Mouse (Mus musculus) heart, postnatal 0 days (tissue): Measurements from ENCODE around the gene Supt7l. TPM values are rescaled to one million over a fixed set of nuclear protein-coding genes. Genes with fewer than 3 reads are reported as not detected.

Experiments used
- ATAC-seq: fragments of 200-750 bp; cut with Nextera tagmentation; 2 replicates; pipeline ENCODE4 v1.8.0; 2017; ENCODE audit warnings: low read depth, moderate number of reproducible peaks, moderate library complexity; ENCODE audit not compliant: insufficient read depth
- DNase-seq: peaks from one replicate; pipeline ENCODE4 v3.0.0-alpha.2; 2016; ENCODE audit warnings: low spot score
- H3K27ac ChIP-seq: fragments of 300-500 bp; sonication (generic); 2 replicates; pipeline ENCODE4 v1.5.1; 2014; ENCODE audit warnings: low read depth, mild to moderate bottlenecking
- H3K27me3 ChIP-seq: fragments of 300-500 bp; sonication (generic); 2 replicates; pipeline ENCODE4 v1.6.1; 2014; ENCODE audit warnings: low read length, mixed read lengths; ENCODE audit not compliant: control insufficient read depth, insufficient read depth
- H3K36me3 ChIP-seq: fragments of 300-500 bp; sonication (generic); replicated peaks from 2 replicates; pipeline ENCODE4 v1.6.1; 2014; ENCODE audit warnings: low read length, mixed read lengths; ENCODE audit not compliant: control insufficient read depth, insufficient read depth
- H3K4me1 ChIP-seq: fragments of 300-500 bp; sonication (generic); 2 replicates; pipeline ENCODE4 v1.6.1; 2014; ENCODE audit warnings: antibody characterized with exemption; ENCODE audit not compliant: control insufficient read depth, insufficient read depth
- H3K4me2 ChIP-seq: fragments of 300-500 bp; sonication (generic); 2 replicates; pipeline ENCODE4 v1.6.1; 2014; ENCODE audit warnings: low read depth, mild to moderate bottlenecking, low read length, moderate library complexity
- H3K4me3 ChIP-seq: fragments of 300-500 bp; sonication (generic); 2 replicates; pipeline ENCODE4 v1.5.1; 2014; ENCODE audit warnings: low read depth, low read length
- H3K9ac ChIP-seq: fragments of 300-500 bp; sonication (generic); replicated peaks from 2 replicates; pipeline ENCODE4 v1.6.1; 2014; ENCODE audit warnings: low read depth, low read length, mixed read lengths
- H3K9me3 ChIP-seq: fragments of 300-500 bp; sonication (generic); replicated peaks from 2 replicates; pipeline ENCODE4 v1.6.1; 2016; ENCODE audit warnings: low read length; ENCODE audit not compliant: control insufficient read depth
- CTCF ChIP-seq: IDR thresholded peaks from 2 replicates; pipeline ENCODE4 v1.5.1; 2016; ENCODE audit warnings: antibody characterized with exemption, control low read depth, low read depth
- EP300 ChIP-seq: IDR thresholded peaks from 2 replicates; pipeline ENCODE4 v1.6.1; 2016; ENCODE audit warnings: antibody characterized with exemption, low read depth
- WGBS: fragments of 180-500 bp; shearing (Covaris S2); extraction: QIAGEN DNeasy Blood & Tissue Kit; methylation state at CpG from one replicate; pipeline ENCODE4 v1.1.7; 2014; 5-methylcytosine and 5-hydroxymethylcytosine counted together
- polyA plus RNA-seq: library from polyadenylated mRNA; unstranded; fragments of >200 nt; fragmentation: Nextera tagmentation; extraction: Ambion mirVana; gene quantifications from 2 replicates; pipeline ENCODE4 v1.2.1, GENCODE M21; 2015
- total RNA-seq: library from RNA; depleted of rRNA; stranded (reverse); fragments of >200 nt; gene quantifications from 2 replicates; pipeline ENCODE4 v1.2.3, GENCODE M21; 2014; ENCODE audit warnings: low replicate concordance

Supt7l gene
- total and polyA plus RNA-seq, 2 experiments from 2014 or later, result 13.5 to 23.7 TPM

GRCm38 (mm10) chr5:31489116-31489769 is 38.4 kb downstream of the Supt7l start:
- Histone ChIP-seq H3K4me3 (no peak overlapping the region), H3K27me3 (no peaks in the 10 kb centered on the region), H3K4me2 (no peak overlapping the region), H3K9ac (no peak overlapping the region), H3K36me3 (no peaks in the 10 kb centered on the region), H3K27ac (no peak overlapping the region), H3K4me1 (no peaks in the 10 kb centered on the region), H3K9me3 (no peaks in the 10 kb centered on the region)
- DNase-seq (no peak), ATAC-seq (no peak)
- 56% methylated on average over 7 of the region's 7 CpGs for WGBS
- TF ChIP-seq EP300, result no peak
- TF ChIP-seq CTCF, result no peak

GRCm38 (mm10) chr5:31487889-31488288 is 39.7 kb downstream of the Supt7l start:
- Histone ChIP-seq H3K4me2 (no peak overlapping the region), H3K27me3 (no peaks in the 10 kb centered on the region), H3K36me3 (no peaks in the 10 kb centered on the region), H3K27ac (no peak overlapping the region), H3K4me3 (no peak overlapping the region), H3K4me1 (no peaks in the 10 kb centered on the region), H3K9me3 (no peaks in the 10 kb centered on the region), H3K9ac (no peak overlapping the region)
- WGBS, result 88% methylated on average over 3 of the region's 3 CpGs
- TF ChIP-seq CTCF (no peak), EP300 (no peak)
- ATAC-seq (no peak), DNase-seq (no peak)

GRCm38 (mm10) chr5:31485440-31485839 is 42.2 kb downstream of the Supt7l start, which contains the start of gene 4930548H24Rik:
Gene 4930548H24Rik, plus strand, starts transcription at chr5:31485740.
- peaks cover 13% of the 10 kb centered on the region for H3K36me3 ChIP-seq
- no peak for ATAC-seq
- no peak within 1 kb of the TSS for H3K4me3 ChIP-seq
- no peak within 1 kb of the TSS for H3K27ac ChIP-seq
- H3K27me3 ChIP-seq, result no peaks in the 10 kb centered on the region
- DNase-seq, result no peak
- H3K4me2 ChIP-seq, result no peak within 1 kb of the TSS
- TF ChIP-seq EP300, result no peak
- TF ChIP-seq CTCF, result no peak
- H3K9me3 ChIP-seq, result no peaks in the 10 kb centered on the region
- no peaks in the 10 kb centered on the region for H3K4me1 ChIP-seq
- H3K9ac ChIP-seq, result no peak within 1 kb of the TSS
- WGBS, result 95% methylated on average over 3 of the region's 3 CpGs

GRCm38 (mm10) chr5:31480536-31480935 is 47.1 kb downstream of the Supt7l start:
- Histone ChIP-seq H3K36me3 (peaks cover 62% of the 10 kb centered on the region), H3K4me3 (no peak overlapping the region), H3K27ac (no peak overlapping the region), H3K4me2 (no peak overlapping the region), H3K9ac (no peak overlapping the region), H3K9me3 (no peaks in the 10 kb centered on the region), H3K4me1 (no peaks in the 10 kb centered on the region), H3K27me3 (no peaks in the 10 kb centered on the region)
- DNase-seq, result no peak
- TF ChIP-seq EP300, result no peak
- TF ChIP-seq CTCF, result no peak
- 90% methylated on average over 4 of the region's 4 CpGs for WGBS
- ATAC-seq, result no peak

GRCm38 (mm10) chr5:31470334-31470733 is 57.3 kb downstream of the Supt7l start:
- WGBS, result 70% methylated on average over 7 of the region's 7 CpGs
- Histone ChIP-seq H3K9me3 (no peaks in the 10 kb centered on the region), H3K4me1 (no peaks in the 10 kb centered on the region), H3K27ac (no peak overlapping the region), H3K36me3 (peaks cover 91% of the 10 kb centered on the region), H3K27me3 (no peaks in the 10 kb centered on the region), H3K4me2 (no peak overlapping the region), H3K4me3 (no peak overlapping the region), H3K9ac (no peak overlapping the region)
- DNase-seq (no peak), ATAC-seq (no peak)
- TF ChIP-seq CTCF (peak; percentile 66), EP300 (no peak)

GRCm38 (mm10) chr5:31469711-31470110 is 57.9 kb downstream of the Supt7l start:
- Histone ChIP-seq H3K9me3 (no peaks in the 10 kb centered on the region), H3K36me3 (peaks cover 89% of the 10 kb centered on the region), H3K4me2 (no peak overlapping the region), H3K9ac (no peak overlapping the region), H3K27me3 (no peaks in the 10 kb centered on the region), H3K4me3 (no peak overlapping the region), H3K27ac (no peak overlapping the region), H3K4me1 (no peaks in the 10 kb centered on the region)
- TF ChIP-seq EP300 (no peak), CTCF (no peak)
- ATAC-seq (no peak), DNase-seq (peak; percentile 23)
- WGBS, result 95% methylated on average over 6 of the region's 6 CpGs
